Mouse (Mus musculus) myocyte (in vitro differentiated cells): ENCODE measurements around the gene Mad1l1. TPM values are rescaled to one million over a fixed set of nuclear protein-coding genes. Genes with fewer than 3 reads are reported as not detected.

Experiments
- H3K27me3 ChIP-seq: one replicate; pipeline ENCODE4 v1.6.1; 2011; ENCODE audit not compliant: control insufficient read depth, insufficient read depth, insufficient read length
- H3K36me3 ChIP-seq: one replicate; pipeline ENCODE4 v1.6.1; 2011; ENCODE audit not compliant: control insufficient read depth, insufficient read depth
- H3K4me2 ChIP-seq: one replicate; pipeline ENCODE4 v1.6.1; 2011; ENCODE audit warnings: low read depth, control low read depth
- H3K4me3 ChIP-seq: one replicate; pipeline ENCODE4 v1.5.1; 2011; ENCODE audit warnings: mild to moderate bottlenecking, control low read depth, moderate library complexity
- H3K79me2 ChIP-seq: one replicate; pipeline ENCODE4 v1.6.1; 2011; ENCODE audit not compliant: control insufficient read depth, insufficient read depth
- H3ac ChIP-seq: one replicate; pipeline ENCODE4 v1.6.1; 2011; ENCODE audit not compliant: control insufficient read depth, insufficient read length
- CEBPB ChIP-seq: IDR thresholded peaks from 2 replicates; pipeline ENCODE4 v1.6.1; 2011; ENCODE audit warnings: mild to moderate bottlenecking, moderate library complexity; ENCODE audit not compliant: poor library complexity, insufficient read depth, severe bottlenecking
- E2F4 ChIP-seq: IDR thresholded peaks from one replicate; pipeline ENCODE4 v1.6.1; 2011; ENCODE audit warnings: mild to moderate bottlenecking, control low read depth, moderate library complexity; ENCODE audit not compliant: insufficient read depth
- MAX ChIP-seq: IDR thresholded peaks from one replicate; pipeline ENCODE4 v1.6.1; 2011; ENCODE audit warnings: low read depth, mild to moderate bottlenecking, control low read depth
- MYOD1 ChIP-seq, 3 experiments: IDR thresholded peaks; one replicate each; pipeline ENCODE4 v1.6.1; 2011; ENCODE audit warnings: control low read depth in 2 of 3, low read depth in 2 of 3, mild to moderate bottlenecking in 2 of 3, moderate library complexity in 1 of 3; ENCODE audit not compliant: insufficient read length in 2 of 3, control insufficient read depth in 1 of 3
- MYOG ChIP-seq, 3 experiments: IDR thresholded peaks; one replicate each; pipeline ENCODE4 v1.6.1; 2011; ENCODE audit warnings: control low read depth in 2 of 3, low read depth in 2 of 3, mild to moderate bottlenecking in 2 of 3; ENCODE audit not compliant: insufficient read length in 2 of 3, control insufficient read depth in 1 of 3, insufficient read depth in 1 of 3
- POLR2A ChIP-seq: IDR thresholded peaks from one replicate; pipeline ENCODE4 v1.6.1; 2011; ENCODE audit warnings: low read depth, mild to moderate bottlenecking, control low read depth, moderate library complexity; ENCODE audit not compliant: insufficient read length
- POLR2AphosphoS2 ChIP-seq: IDR thresholded peaks from one replicate; pipeline ENCODE4 v1.6.1; 2011; ENCODE audit warnings: low read depth, control low read depth; ENCODE audit not compliant: insufficient read length
- REST ChIP-seq: IDR thresholded peaks from one replicate; pipeline ENCODE4 v1.6.1; 2011; ENCODE audit warnings: mild to moderate bottlenecking, control low read depth, moderate library complexity; ENCODE audit not compliant: insufficient read depth, insufficient read length
- SRF ChIP-seq: IDR thresholded peaks from one replicate; pipeline ENCODE4 v1.6.1; 2011; ENCODE audit warnings: low read depth; ENCODE audit not compliant: control insufficient read depth, insufficient read length
- TCF12 ChIP-seq: IDR thresholded peaks from one replicate; pipeline ENCODE4 v1.6.1; 2011; ENCODE audit warnings: mild to moderate bottlenecking, control low read depth; ENCODE audit not compliant: poor library complexity, insufficient read depth, severe bottlenecking
- TCF3 ChIP-seq: IDR thresholded peaks from one replicate; pipeline ENCODE4 v1.6.1; 2011; ENCODE audit warnings: low read depth, control low read depth; ENCODE audit not compliant: insufficient read length
- USF1 ChIP-seq: IDR thresholded peaks from one replicate; pipeline ENCODE4 v1.6.1; 2011; ENCODE audit warnings: low read depth, mild to moderate bottlenecking, control low read depth, moderate library complexity
- polyA plus RNA-seq: library from polyadenylated mRNA; unstranded; fragments of >200 nt; fragmentation: generic; extraction: Trizol; gene quantifications from one replicate; pipeline ENCODE4 v1.2.1, GENCODE M21; 2012; ENCODE audit warnings: missing spikeins

Mad1l1 gene
- polyA plus RNA-seq, 1 experiment, result 35.6 TPM

DNA sequence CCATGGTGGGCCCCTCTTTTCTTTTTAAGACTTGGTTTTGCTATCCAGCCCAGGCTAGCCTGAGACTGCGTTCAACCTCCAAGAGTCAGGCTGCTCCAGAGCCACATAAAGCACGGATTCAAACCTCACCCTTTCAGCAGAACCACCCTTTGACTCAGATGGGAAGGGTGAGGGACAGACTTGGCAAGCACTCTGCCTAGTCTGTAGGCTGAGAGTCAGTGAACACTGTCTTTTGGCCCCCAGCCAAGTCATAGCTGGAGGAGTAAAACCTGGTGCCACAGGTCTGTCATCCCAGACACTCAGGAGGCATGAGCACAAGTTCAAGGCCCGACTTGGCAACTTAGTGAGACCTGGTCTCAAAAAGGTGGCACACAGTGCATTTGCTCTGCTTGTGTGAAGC lies 4.6 kb downstream of the Mad1l1 start:
- H3K79me2 ChIP-seq, result peaks cover 39% of the 10 kb centered on the region
- no peaks in the 10 kb centered on the region for H3K36me3 ChIP-seq
- H3K4me2 ChIP-seq, result no peak overlapping the region
- TF ChIP-seq REST, result no peak
- no peak for TF ChIP-seq MYOG (IDR thresholded peaks at IDR 0.05; ENCODE audit: control insufficient read depth in 1 of 3, insufficient read depth in 1 of 3, insufficient read length in 2 of 3, low read depth in 2 of 3)
- no peak for TF ChIP-seq TCF3
- no peak for TF ChIP-seq TCF12
- TF ChIP-seq MAX, result no peak
- TF ChIP-seq POLR2A, result no peak
- no peak for TF ChIP-seq MYOD1 (IDR thresholded peaks at IDR 0.05; ENCODE audit: control insufficient read depth in 1 of 3, insufficient read length in 2 of 3, low read depth in 2 of 3)
- TF ChIP-seq POLR2AphosphoS2, result no peak
- H3K27me3 ChIP-seq, result no peaks in the 10 kb centered on the region
- H3ac ChIP-seq, result no peak overlapping the region
- H3K4me3 ChIP-seq, result no peak overlapping the region

- Histone ChIP-seq H3K4me2 (no peak overlapping the region), H3ac (no peak overlapping the region), H3K79me2 (no peaks in the 10 kb centered on the region), H3K4me3 (no peak overlapping the region), H3K27me3 (no peaks in the 10 kb centered on the region), H3K36me3 (peaks cover 4% of the 10 kb centered on the region)
- TF ChIP-seq SRF, result no peak
- TF ChIP-seq MAX, result no peak
- TF ChIP-seq REST, result no peak
- TF ChIP-seq E2F4, result no peak
- no peak for TF ChIP-seq CEBPB
- TF ChIP-seq USF1, result no peak
- TF ChIP-seq MYOG (IDR thresholded peaks at IDR 0.05; ENCODE audit: control insufficient read depth in 1 of 3, insufficient read depth in 1 of 3, insufficient read length in 2 of 3, low read depth in 2 of 3), result no peak
- TF ChIP-seq TCF12, result no peak
- TF ChIP-seq TCF3, result no peak
- TF ChIP-seq POLR2AphosphoS2, result no peak
- TF ChIP-seq MYOD1 (IDR thresholded peaks at IDR 0.05; ENCODE audit: control insufficient read depth in 1 of 3, insufficient read length in 2 of 3, low read depth in 2 of 3), result no peak
- TF ChIP-seq POLR2A, result no peak
Observed at GRCm38 (mm10) chr5:140307602-140308001, 13.8 kb downstream of the Mad1l1 start.

DNA sequence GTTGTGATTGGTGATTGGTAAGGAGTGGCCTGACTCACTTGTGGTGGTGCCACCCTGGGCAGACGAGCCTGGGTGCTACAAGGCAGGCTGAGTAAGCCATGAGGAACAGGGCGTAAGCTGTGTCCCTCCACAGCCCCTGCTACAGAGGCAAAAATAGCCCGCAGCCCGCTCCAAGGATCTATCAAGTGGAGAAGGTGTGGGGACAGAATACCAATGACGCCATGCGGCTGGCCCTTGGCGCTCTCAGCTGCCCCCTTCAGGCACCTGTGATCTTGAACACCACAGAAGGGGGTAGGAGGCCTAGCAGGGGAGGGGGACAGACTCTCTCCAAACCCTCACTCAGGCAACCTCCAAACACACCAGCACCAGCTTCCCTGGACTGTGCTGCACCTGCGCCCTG lies 15.3 kb downstream of the Mad1l1 start:
- H3K36me3 ChIP-seq, result peaks cover 4% of the 10 kb centered on the region
- no peaks in the 10 kb centered on the region for H3K27me3 ChIP-seq
- H3ac ChIP-seq, result no peak overlapping the region
- no peak overlapping the region for H3K4me3 ChIP-seq
- H3K79me2 ChIP-seq, result no peaks in the 10 kb centered on the region
- TF ChIP-seq MAX (no peak), REST (no peak), MYOG (IDR thresholded peaks at IDR 0.05; ENCODE audit: control insufficient read depth in 1 of 3, insufficient read depth in 1 of 3, insufficient read length in 2 of 3, low read depth in 2 of 3) (no peak), CEBPB (no peak), TCF3 (no peak), E2F4 (no peak)
- no peak overlapping the region for H3K4me2 ChIP-seq

DNA sequence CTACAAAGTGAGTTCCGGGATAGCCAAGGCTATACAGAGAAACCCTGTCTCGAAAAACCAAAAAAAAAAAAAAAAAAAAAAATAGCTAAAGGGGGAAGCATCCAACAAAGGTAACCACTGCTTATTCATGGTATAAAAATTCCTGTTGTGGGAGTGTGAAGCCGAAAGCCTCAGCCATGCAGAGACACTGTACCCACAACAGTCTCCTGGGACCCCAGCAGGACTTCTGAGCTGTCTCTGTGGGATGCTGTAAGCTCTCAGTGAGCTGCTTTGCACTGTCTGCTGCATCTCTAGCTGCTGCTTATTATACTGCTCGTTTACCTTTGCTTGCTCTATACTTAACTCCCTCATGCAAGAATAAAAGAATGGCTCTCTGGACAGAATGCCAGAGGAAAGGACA lies 23.1 kb downstream of the Mad1l1 start:
- TF ChIP-seq USF1 (no peak), TCF3 (no peak), MAX (no peak), POLR2A (no peak), POLR2AphosphoS2 (no peak), SRF (no peak), MYOG (IDR thresholded peaks at IDR 0.05; ENCODE audit: control insufficient read depth in 1 of 3, insufficient read depth in 1 of 3, insufficient read length in 2 of 3, low read depth in 2 of 3) (no peak), CEBPB (no peak), TCF12 (no peak), MYOD1 (IDR thresholded peaks at IDR 0.05; ENCODE audit: control insufficient read depth in 1 of 3, insufficient read length in 2 of 3, low read depth in 2 of 3) (no peak), REST (no peak), E2F4 (no peak)
- peaks cover 8% of the 10 kb centered on the region for H3K36me3 ChIP-seq
- no peaks in the 10 kb centered on the region for H3K79me2 ChIP-seq
- no peak overlapping the region for H3ac ChIP-seq
- H3K27me3 ChIP-seq, result no peaks in the 10 kb centered on the region
- H3K4me3 ChIP-seq, result no peak overlapping the region
- no peak overlapping the region for H3K4me2 ChIP-seq

GRCm38 (mm10) chr5:140292152-140292551 lies 29.2 kb downstream of the Mad1l1 start:
- H3K27me3 ChIP-seq, result no peaks in the 10 kb centered on the region
- no peak overlapping the region for H3ac ChIP-seq
- peak; percentile 86 to 96 (median 94) for TF ChIP-seq MYOD1 (IDR thresholded peaks at IDR 0.05; ENCODE audit: control insufficient read depth in 1 of 3, insufficient read length in 2 of 3, low read depth in 2 of 3)
- no peak for TF ChIP-seq CEBPB
- no peak for TF ChIP-seq TCF3
- no peak for TF ChIP-seq REST
- peak; percentile 8 for TF ChIP-seq SRF
- TF ChIP-seq MYOG (IDR thresholded peaks at IDR 0.05; ENCODE audit: control insufficient read depth in 1 of 3, insufficient read depth in 1 of 3, insufficient read length in 2 of 3, low read depth in 2 of 3), result no peak
- TF ChIP-seq POLR2AphosphoS2, result no peak
- no peak for TF ChIP-seq TCF12
- TF ChIP-seq E2F4, result no peak
- TF ChIP-seq USF1, result no peak
- no peak for TF ChIP-seq POLR2A
- TF ChIP-seq MAX, result no peak
- no peak overlapping the region for H3K4me2 ChIP-seq
- no peaks in the 10 kb centered on the region for H3K79me2 ChIP-seq
- H3K36me3 ChIP-seq, result no peaks in the 10 kb centered on the region
- H3K4me3 ChIP-seq, result no peak overlapping the region
